In the genomic region with DNA sequence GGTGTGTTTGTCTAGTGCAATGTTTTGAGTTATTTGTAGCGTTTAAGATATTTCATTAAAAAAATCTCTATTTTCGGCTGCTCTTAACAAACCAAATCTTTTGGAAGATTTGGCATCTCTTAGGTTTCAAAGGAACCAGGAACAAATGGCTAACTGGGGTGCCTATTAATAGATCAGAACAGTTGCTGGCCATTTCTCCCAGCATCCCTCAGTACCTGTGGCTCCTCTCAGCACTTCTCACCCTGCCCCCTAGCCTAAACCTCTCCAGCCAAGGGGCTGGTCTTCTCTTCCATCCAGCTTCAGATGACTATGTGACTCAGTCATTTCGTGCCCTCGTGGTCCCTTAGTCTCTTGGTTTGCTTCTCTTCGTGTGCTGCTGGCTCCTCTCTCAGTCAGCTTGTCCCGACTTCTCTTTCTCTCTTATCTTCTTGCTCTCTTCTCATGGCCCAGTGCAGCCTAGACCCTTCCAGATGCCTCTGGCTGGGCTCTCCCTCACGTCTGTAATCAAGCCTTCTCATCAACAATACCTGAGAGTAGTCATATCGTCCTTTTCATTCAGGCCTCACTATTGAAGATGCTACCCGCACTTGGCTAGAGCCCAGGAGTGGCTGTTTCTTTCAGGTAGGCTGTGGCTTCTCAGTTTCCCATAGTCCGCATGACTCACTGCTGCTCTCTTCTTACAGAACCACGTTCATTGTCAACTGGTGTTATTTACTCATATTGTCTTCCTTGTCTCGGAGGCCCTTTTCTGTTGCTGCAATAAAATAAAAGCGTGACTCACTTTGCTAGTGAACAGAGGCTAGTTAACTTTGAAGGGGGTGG, we compare ENCODE assay signal across 10 mouse cellular contexts. TPM values are rescaled to one million over a fixed set of nuclear protein-coding genes. Genes with fewer than 3 reads are reported as not detected.
DNase-seq lines count a peak whose midpoint lies in the region; ATAC-seq and TF ChIP-seq lines count a peak whose summit lies in the region.
"Had no signal": no experiment of that assay in that cellular context is flagged by ENCODE, and none has a peak within 500 bp of the region (broad histone marks: within the 10 kb centered on the region; RNA-seq: fewer than 3 reads in every experiment).

No protein-coding gene starts in this region.

- H3K4me2 ChIP-seq in intestine, postnatal 0 days (replicated peaks; ENCODE audit: low read depth): no peak overlapping the region
- H3K4me2 ChIP-seq in intestine, embryonic 15.5 days (replicated peaks): no peak overlapping the region
- H3K4me2 ChIP-seq: hindbrain, embryonic 14.5 days; liver, embryonic 13.5 days had no signal

- no peak for TF ChIP-seq CTCF in intestine, postnatal 0 days (IDR thresholded peaks at IDR 0.05; ENCODE audit: low read depth)
- TF ChIP-seq CTCF in C2C12 (IDR thresholded peaks at IDR 0.05; ENCODE audit: control insufficient read depth, insufficient read depth, insufficient read length): no peak
- TF ChIP-seq CTCF in cerebellum, adult 2 months (IDR thresholded peaks at IDR 0.05; ENCODE audit: borderline replicate concordance, insufficient read depth, low read depth, low read length): no peak

- H3K36me3 ChIP-seq in intestine, postnatal 0 days (ENCODE audit: control insufficient read depth, insufficient read depth): no peaks in the 10 kb centered on the region
- no peaks in the 10 kb centered on the region for H3K36me3 ChIP-seq in intestine, embryonic 15.5 days
- no peaks in the 10 kb centered on the region for H3K36me3 ChIP-seq in C2C12 (ENCODE audit: control insufficient read depth, insufficient read depth)
- H3K36me3 ChIP-seq: liver, embryonic 13.5 days had no signal

- no peak overlapping the region for H3K9ac ChIP-seq in intestine, postnatal 0 days (ENCODE audit: low read depth, low read length)
- no peak overlapping the region for H3K9ac ChIP-seq in intestine, embryonic 15.5 days
- H3K9ac ChIP-seq: hindbrain, embryonic 14.5 days; liver, embryonic 13.5 days had no signal

- WGBS in intestine, postnatal 0 days: 63% methylated on average over 13 of the region's 13 CpGs
- 74% methylated on average over 13 of the region's 13 CpGs for WGBS in intestine, embryonic 15.5 days
- 74% methylated on average over 13 of the region's 13 CpGs for WGBS in cerebellum, adult 2 months

- H3K79me3 ChIP-seq in C2C12 (ENCODE audit: low read depth): no peaks in the 10 kb centered on the region

- no peak for TF ChIP-seq POLR2A in cerebellum, adult 2 months (IDR thresholded peaks at IDR 0.05; ENCODE audit: borderline replicate concordance, insufficient read depth, low read length)

- no peak overlapping the region for H3K4me3 ChIP-seq in intestine, postnatal 0 days (ENCODE audit: low read depth, low read length)
- H3K4me3 ChIP-seq in intestine, embryonic 15.5 days (replicated peaks): no peak overlapping the region
- no peak overlapping the region for H3K4me3 ChIP-seq in C2C12 (ENCODE audit: insufficient read depth, poor library complexity, severe bottlenecking)
- no peak overlapping the region for H3K4me3 ChIP-seq in cerebellum, adult 2 months (replicated peaks; ENCODE audit: insufficient read depth, low read depth, low read length)
- H3K4me3 ChIP-seq: liver, embryonic 13.5 days had no signal

- H3ac ChIP-seq in C2C12 (ENCODE audit: control insufficient read depth, insufficient read length, low read depth): no peak overlapping the region

- no peak overlapping the region for H3K27ac ChIP-seq in intestine, postnatal 0 days (ENCODE audit: low read depth, low read length)
- no peak overlapping the region for H3K27ac ChIP-seq in intestine, embryonic 15.5 days
- no peak overlapping the region for H3K27ac ChIP-seq in cerebellum, adult 2 months (ENCODE audit: insufficient read depth, low read length)
- H3K27ac ChIP-seq: hindbrain, embryonic 14.5 days; liver, embryonic 13.5 days had no signal

- no peaks in the 10 kb centered on the region for H3K27me3 ChIP-seq in intestine, postnatal 0 days (replicated peaks; ENCODE audit: control insufficient read depth, insufficient read depth, low read length)
- no peaks in the 10 kb centered on the region; the same call in 1 of the 2 replicates for H3K27me3 ChIP-seq in intestine, embryonic 15.5 days (replicated peaks)
- H3K27me3 ChIP-seq in C2C12 (ENCODE audit: control insufficient read depth, insufficient read depth, insufficient read length): no peaks in the 10 kb centered on the region
- no peaks in the 10 kb centered on the region for H3K27me3 ChIP-seq in cerebellum, adult 2 months (ENCODE audit: control insufficient read depth, insufficient read depth, low read length)
- H3K27me3 ChIP-seq: liver, embryonic 13.5 days had no signal

- H3K79me2 ChIP-seq in C2C12 (ENCODE audit: control insufficient read depth, insufficient read depth): no peaks in the 10 kb centered on the region

- no peaks in the 10 kb centered on the region for H3K9me3 ChIP-seq in intestine, postnatal 0 days (ENCODE audit: control insufficient read depth)
- H3K9me3 ChIP-seq in intestine, embryonic 15.5 days: no peaks in the 10 kb centered on the region
- H3K9me3 ChIP-seq: liver, embryonic 13.5 days had no signal

- H3K4me1 ChIP-seq in intestine, postnatal 0 days (replicated peaks; ENCODE audit: control insufficient read depth, insufficient read depth, low read length): no peaks in the 10 kb centered on the region
- H3K4me1 ChIP-seq in intestine, embryonic 15.5 days (replicated peaks): 0 out of 2 replicates have a peak, but pooled peaks cover 6% of the 10 kb centered on the region
- H3K4me1 ChIP-seq in cerebellum, adult 2 months (ENCODE audit: control insufficient read depth, insufficient read depth, low read length): peaks cover 8% of the 10 kb centered on the region
- H3K4me1 ChIP-seq: liver, embryonic 13.5 days had no signal

- peak; percentile 62 for DNase-seq in Muller cell, postnatal 12 days (ENCODE audit: inconsistent ontology term)
- no peak for DNase-seq in cerebellum, adult 2 months
- DNase-seq: embryo, embryonic 11 days; liver, embryonic 13.5 days had no signal

- ATAC-seq in intestine, postnatal 0 days: peak; percentile 57
- ATAC-seq in intestine, embryonic 15.5 days: no peak
- ATAC-seq in inflammation-experienced regulatory T-cells, adult 6 months: peak; percentile 73
- no peak for ATAC-seq in megakaryocyte-erythroid progenitor cell, adult 5-6 weeks (replicated peaks; ENCODE audit: low FRiP score, low TSS enrichment, poor library complexity, severe bottlenecking)

TF ChIP-seq in C2C12, 6 proteins besides CTCF, POLR2A, EP300 and RAD21:
- no peak for TF ChIP-seq USF1 (IDR thresholded peaks at IDR 0.05; ENCODE audit: low read depth)
- peak; percentile 29 for TF ChIP-seq FOSL1 (IDR thresholded peaks at IDR 0.05; ENCODE audit: insufficient read depth, low read length, poor library complexity, severe bottlenecking)
- TF ChIP-seq MYOD1 (IDR thresholded peaks at IDR 0.05; ENCODE audit: control insufficient read depth, insufficient read length, low read depth): no peak
- no peak for TF ChIP-seq MYOG (IDR thresholded peaks at IDR 0.05; ENCODE audit: control insufficient read depth, extremely low read depth, insufficient read length)
- TF ChIP-seq MAX (IDR thresholded peaks at IDR 0.05): peak; percentile 19
- peak; percentile 32 for TF ChIP-seq CEBPB (IDR thresholded peaks at IDR 0.05; ENCODE audit: low read depth)

RNA-seq across cellular contexts. Expression of a gene that starts 9.8 kb away (rescaled TPM):
- polyA plus RNA-seq in intestine, postnatal 0 days (2015; fragmentation: Nextera tagmentation; extraction: Ambion mirVana): 4.2 and 5.0 TPM in 2 replicates
- 9.1 and 10.3 TPM in 2 replicates for polyA plus RNA-seq in intestine, embryonic 15.5 days (2015; fragmentation: Nextera tagmentation; extraction: Ambion mirVana)
- polyA plus RNA-seq in C2C12 (2012; fragmentation: generic; extraction: Trizol): not detected
- polyA plus RNA-seq in inflammation-experienced regulatory T-cells, adult 6 months (2017; shearing (Covaris generic)): 100 to 1,000 TPM; 115 to 333 (median 260) TPM
- 33.3 and 35.7 TPM in 2 replicates for polyA plus RNA-seq in cerebellum, adult 2 months (2012; rRNA removed)
- 0.32 TPM in 1 of 2 replicates, not detected in the other for total RNA-seq in megakaryocyte-erythroid progenitor cell, adult 5-6 weeks (2014; fragmentation: Nextera tagmentation)
- total RNA-seq in megakaryocyte-erythroid progenitor cell, adult 5-6 weeks (2017): 0.38 TPM in 1 of 2 replicates, not detected in the other

Comparison
In these comparisons a context has a peak if more than half of its experiments do, and no peak if none do; other contexts are left out.
1. ATAC-seq: peak in intestine, postnatal 0 days (single experiment) and inflammation-experienced regulatory T-cells, adult 6 months (single experiment); none in intestine, embryonic 15.5 days (single experiment) and megakaryocyte-erythroid progenitor cell, adult 5-6 weeks (single experiment).